Mouse (Mus musculus) lung, postnatal 0 days (tissue): ENCODE data around the gene Rhof.
A peak's percentile ranks its signal among the peaks of the same experiment; 100 is the strongest.

Experiments used
- CTCF ChIP-seq: IDR thresholded peaks from 2 replicates; pipeline ENCODE4 v1.5.1; 2016; ENCODE audit warnings: antibody characterized with exemption, mild to moderate bottlenecking
- EP300 ChIP-seq: IDR thresholded peaks from 2 replicates; pipeline ENCODE4 v1.6.1; 2016; ENCODE audit warnings: antibody characterized with exemption, mild to moderate bottlenecking, control low read depth

- TF ChIP-seq CTCF: peak; percentile 97
- TF ChIP-seq EP300: peak; percentile 47; the same call in 1 of the 2 replicates
Observed at GRCm38 (mm10) chr5:123149451-123150400, 17.2 kb upstream of the Rhof start.
